Mouse (Mus musculus): ENCODE measurements around the gene Cmss1.

Cmss1 gene

GRCm38 (mm10) chr16:57513562-57513961, 93.1 kb downstream of the Cmss1 start:
- no peak for DNase-seq

GRCm38 (mm10) chr16:57509099-57509498, 97.6 kb downstream of the Cmss1 start:
- DNase-seq, result no peak

- no peak for DNase-seq
Measured at GRCm38 (mm10) chr16:57508351-57508750, 98.3 kb downstream of the Cmss1 start.

GRCm38 (mm10) chr16:57506133-57506532, 100.5 kb downstream of the Cmss1 start:
- no peak for DNase-seq

GRCm38 (mm10) chr16:57504728-57505127, 101.9 kb downstream of the Cmss1 start:
- DNase-seq, result no peak

GRCm38 (mm10) chr16:57502761-57503160, 103.9 kb downstream of the Cmss1 start:
- DNase-seq, result no peak

GRCm38 (mm10) chr16:57502230-57502629, 104.4 kb downstream of the Cmss1 start:
- no peak for DNase-seq

GRCm38 (mm10) chr16:57500851-57501250, 105.8 kb downstream of the Cmss1 start:
- DNase-seq, result no peak

- DNase-seq, result no peak
Measured at GRCm38 (mm10) chr16:57496437-57497173, 110.1 kb downstream of the Cmss1 start.

GRCm38 (mm10) chr16:57495476-57496203, 111.0 kb downstream of the Cmss1 start:
- no peak for DNase-seq

GRCm38 (mm10) chr16:57491853-57492252, 114.8 kb downstream of the Cmss1 start:
- no peak for DNase-seq

GRCm38 (mm10) chr16:57490691-57491090, 116.0 kb downstream of the Cmss1 start:
- no peak for DNase-seq

GRCm38 (mm10) chr16:57488661-57489060, 118.0 kb downstream of the Cmss1 start:
- no peak for DNase-seq

GRCm38 (mm10) chr16:57486266-57486665, 120.4 kb downstream of the Cmss1 start:
- DNase-seq, result no peak

- no peak for DNase-seq
Measured at GRCm38 (mm10) chr16:57485265-57485664, 121.4 kb downstream of the Cmss1 start.

- DNase-seq, result no peak
Measured at GRCm38 (mm10) chr16:57484043-57484795, 122.4 kb downstream of the Cmss1 start.

- no peak for DNase-seq
Measured at GRCm38 (mm10) chr16:57483503-57483902, 123.2 kb downstream of the Cmss1 start.

- DNase-seq, result no peak
Measured at GRCm38 (mm10) chr16:57482911-57483310, 123.8 kb downstream of the Cmss1 start.

GRCm38 (mm10) chr16:57482264-57482663, 124.4 kb downstream of the Cmss1 start:
- no peak for DNase-seq

- DNase-seq, result no peak
Measured at GRCm38 (mm10) chr16:57479776-57480175, 126.9 kb downstream of the Cmss1 start.

GRCm38 (mm10) chr16:57478451-57478850, 128.2 kb downstream of the Cmss1 start:
- no peak for DNase-seq

GRCm38 (mm10) chr16:57473415-57474085, 133.1 kb downstream of the Cmss1 start:
- no peak for DNase-seq

- no peak for DNase-seq
Measured at GRCm38 (mm10) chr16:57471071-57471470, 135.6 kb downstream of the Cmss1 start.
